Mouse (Mus musculus) R1 (cell line): ENCODE measurements around the gene Haus2.

ENCODE experiments used
- DNase-seq: peaks from one replicate; pipeline ENCODE4 v3.0.0-alpha.2; 2018; ENCODE audit warnings: low read depth, low spot score

Haus2 gene

DNA sequence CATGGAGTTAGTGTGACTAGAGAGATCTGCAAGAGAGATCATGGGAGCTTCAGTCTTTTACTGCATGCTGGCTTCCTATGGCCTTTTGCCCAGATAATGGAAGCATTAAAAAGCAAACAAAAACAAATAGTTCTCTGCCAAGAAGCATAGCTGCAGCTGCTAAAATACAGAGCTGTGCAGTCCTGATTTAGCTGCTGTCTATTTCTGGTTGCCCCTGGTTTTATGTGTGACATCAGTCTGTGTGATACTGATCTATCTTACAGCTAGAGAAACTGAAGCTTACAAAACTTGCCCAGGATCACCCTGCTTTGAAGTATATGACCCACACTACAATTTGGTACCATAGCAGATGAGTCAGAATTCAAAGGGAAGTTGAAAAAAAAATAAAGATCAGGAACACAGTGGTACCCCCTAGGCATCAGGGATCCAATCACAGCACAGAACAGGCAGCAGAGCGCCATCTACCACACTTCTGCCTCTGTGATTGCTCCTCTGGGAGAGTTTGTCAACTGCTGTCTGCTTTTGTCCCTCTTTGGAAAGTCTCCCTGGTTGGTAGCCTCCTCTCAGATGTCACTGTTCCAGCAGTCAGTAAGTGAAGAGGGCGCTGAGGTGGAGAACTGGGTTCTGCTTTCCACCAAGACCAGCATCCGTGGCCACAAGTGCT, 54.4 kb downstream of the Haus2 start:
- DNase-seq: no peak

DNA sequence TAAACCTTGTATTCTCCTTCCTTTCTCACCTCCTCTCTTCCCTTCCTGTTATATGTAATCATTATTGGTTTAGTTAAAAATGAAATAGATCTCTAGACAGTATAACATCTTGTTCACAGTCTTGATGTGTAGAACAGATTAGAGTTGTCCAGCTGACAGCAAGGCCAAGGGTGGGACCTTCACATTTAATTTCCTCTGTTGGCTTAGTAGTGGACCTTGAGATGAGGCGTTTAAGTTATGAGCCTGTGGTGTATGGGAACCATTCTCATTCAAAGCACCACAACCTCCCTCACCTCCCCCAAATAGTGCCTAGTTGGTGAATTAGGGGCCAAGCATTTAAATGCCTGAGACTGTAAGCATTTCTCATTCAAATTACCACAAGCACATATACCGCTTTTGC, 58.3 kb downstream of the Haus2 start:
- no peak for DNase-seq

DNA sequence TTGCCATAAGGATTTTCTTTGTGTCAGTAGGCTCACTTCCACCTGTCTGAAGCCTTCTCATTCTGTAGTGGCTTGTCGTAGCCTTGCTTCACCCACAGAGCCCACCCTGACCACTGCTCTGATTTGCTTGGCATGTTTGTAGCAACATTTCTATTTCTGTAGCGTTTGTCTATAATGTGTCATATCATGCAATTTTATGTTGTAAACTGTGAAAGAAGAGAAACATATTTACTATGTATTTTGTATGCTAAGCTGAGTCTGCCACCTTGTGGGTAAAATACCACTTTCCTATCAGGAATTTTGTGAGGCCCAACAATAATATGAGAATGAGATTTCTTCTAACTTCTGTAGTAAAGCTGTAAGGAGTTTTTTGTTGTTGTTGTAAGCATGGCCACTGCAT, 61.1 kb downstream of the Haus2 start:
- no peak for DNase-seq
